Mouse (Mus musculus) urinary bladder, postnatal 25 days (tissue): ENCODE measurements around the gene Gm11111.
"Not testable (repeated sequence)": the region's sequence is repeated elsewhere in the genome, so short reads cannot be mapped to it uniquely, and the experiment has no call there.

Experiments used
- DNase-seq: peaks from one replicate; pipeline ENCODE4 v3.0.0; 2022; ENCODE audit warnings: low spot score

Gene Gm11111

DNA sequence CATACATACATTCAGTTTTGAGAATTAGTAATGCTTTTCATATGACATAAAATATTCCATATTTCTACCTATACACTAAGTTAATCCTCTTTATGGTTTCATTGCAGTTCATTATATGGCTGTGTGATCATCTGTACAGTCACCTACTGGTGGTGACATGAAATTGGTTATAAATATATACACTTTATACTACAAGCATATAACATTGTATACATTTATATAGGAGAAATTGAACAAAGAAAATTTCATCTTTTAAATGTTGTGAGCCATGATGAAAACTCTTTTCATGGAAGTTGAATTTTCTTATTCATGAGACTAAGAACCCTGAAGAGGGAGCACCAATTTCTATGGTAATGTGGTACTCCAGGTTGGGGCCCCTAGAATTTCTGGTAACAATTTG is at the start of gene Gm11111:
Gene Gm11111 (plus strand): TSS at position 301 of the 400 bp plus-strand sequence.
- no peak for DNase-seq

DNA sequence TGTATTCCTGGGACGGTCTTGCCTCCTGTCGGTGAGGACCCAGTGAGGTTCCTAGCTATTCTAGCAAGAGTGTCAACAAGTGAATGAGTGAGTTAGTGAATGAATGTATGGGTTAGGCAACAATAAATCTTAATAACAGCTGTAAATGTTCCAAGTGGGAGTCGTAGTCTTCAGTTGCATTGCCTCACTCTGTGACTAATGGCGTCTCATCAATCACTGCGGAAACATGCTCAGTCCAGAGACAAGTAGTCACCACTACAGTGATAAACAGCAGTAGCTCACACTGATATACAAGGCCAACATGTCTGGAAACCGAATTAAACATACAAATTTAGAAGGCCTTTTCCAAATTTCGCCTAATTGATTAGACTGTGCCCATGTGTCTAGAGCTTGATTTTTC is 36.3 kb upstream of the Gm11111 start:
- no peak for DNase-seq

DNA sequence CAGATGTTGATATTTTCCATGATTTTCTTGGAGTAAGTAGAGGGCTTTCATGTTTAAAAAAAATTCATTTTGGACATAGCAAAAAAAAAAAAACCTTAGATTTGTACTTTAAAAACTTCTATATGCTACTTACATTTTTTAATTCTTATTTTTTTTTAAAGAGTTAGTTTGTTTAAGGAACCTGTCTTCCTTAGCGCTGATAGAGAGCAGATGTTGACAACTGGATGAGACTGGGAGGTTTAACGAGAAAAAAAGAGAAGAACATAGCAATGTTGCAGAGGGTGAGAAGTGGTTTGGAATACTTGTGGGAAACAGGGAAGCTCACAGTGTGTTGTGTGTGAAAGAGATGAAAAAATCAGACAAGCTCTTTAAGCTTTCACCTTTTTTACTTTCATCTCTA is 32.4 kb upstream of the Gm11111 start:
- DNase-seq, result no peak

DNA sequence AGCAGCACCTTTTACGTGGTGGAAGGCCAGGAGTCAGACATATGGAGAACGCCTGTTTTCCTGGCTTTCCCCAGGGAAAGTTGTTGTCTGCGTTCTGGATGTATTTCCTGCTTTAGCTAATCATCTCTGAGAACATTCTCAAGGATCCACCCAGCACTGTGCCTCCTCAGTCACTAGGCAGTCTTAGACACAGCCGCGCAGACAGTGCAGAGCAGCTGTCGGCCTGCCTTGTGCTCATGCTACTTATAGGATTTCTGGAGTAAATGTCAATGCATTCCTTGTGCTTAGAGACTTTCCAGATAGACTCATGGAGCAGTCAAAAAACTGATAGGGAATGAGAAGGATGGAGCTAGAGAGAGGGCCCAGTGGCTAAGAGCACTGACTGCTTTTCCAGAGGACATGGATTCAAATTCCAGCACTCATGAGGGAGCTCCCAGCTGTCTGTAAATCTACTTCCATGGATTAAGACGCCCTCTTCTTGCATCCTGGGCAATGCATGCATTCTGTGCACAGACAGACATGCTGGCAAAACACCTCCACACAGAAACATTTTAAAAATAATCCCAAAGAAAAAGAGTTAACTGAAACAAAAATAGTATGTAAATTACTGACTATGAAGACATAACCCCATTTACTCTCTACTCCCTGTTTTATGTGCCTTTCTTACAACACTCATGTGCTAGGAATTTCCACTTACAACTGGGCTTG is 30.1 kb upstream of the Gm11111 start:
- DNase-seq, result no peak

DNA sequence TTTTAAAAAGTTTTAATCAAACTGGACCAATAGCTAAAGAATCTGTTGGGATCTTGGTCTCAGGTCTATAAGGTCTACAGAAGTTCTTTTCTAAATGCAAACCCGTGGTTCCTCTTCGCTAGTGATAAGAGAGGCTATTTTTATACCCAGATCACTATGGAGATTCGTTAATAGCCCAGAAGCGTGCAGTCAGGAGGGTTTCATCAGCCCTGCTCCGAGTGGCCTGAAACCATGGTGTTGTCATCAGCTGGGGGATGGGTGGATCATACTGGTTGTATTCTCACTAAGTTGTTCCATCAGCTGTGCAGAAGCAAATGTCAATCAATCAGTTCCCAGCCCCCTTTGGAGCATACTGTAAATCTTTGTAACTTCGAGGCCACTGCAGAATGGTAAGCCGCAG is 29.4 kb upstream of the Gm11111 start:
- no peak for DNase-seq

DNA sequence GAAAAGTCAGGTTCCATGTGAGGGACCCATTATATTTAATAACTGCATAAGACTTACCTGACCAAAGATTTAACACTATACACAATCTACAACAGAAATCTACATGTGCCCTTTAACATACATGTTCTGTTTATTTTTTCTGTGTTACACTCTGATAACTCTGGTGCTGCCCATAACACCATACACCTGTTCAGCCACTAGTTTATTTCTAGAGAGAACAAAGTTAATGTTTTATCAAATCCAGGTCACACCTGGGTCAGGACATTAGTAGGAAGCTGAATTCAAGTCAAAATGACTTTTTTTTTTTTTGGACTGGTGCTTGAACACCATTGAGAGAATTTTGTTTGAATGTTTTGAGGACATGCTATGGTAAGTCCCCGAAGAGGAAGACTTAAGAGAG is 28.7 kb upstream of the Gm11111 start:
- DNase-seq, result no peak

DNA sequence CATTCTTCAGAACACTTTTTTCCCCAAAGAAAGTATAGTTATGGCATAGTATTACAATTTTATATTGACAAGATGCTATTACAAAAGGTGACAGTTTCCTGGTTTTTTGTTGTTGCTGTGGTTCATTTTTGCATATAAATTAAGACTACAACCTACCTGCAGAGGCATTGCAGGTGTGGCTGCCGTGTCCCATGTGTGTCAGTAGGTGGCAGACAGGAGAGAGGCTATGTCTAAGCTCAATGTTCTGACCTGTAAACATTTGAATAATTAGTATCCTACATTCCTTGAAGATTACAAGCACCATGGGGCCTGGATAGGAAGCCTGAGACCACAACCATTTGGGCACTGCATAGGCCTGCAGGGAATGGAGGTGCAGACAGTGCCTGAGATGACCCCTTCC is 11.2 kb upstream of the Gm11111 start:
- no peak for DNase-seq

DNA sequence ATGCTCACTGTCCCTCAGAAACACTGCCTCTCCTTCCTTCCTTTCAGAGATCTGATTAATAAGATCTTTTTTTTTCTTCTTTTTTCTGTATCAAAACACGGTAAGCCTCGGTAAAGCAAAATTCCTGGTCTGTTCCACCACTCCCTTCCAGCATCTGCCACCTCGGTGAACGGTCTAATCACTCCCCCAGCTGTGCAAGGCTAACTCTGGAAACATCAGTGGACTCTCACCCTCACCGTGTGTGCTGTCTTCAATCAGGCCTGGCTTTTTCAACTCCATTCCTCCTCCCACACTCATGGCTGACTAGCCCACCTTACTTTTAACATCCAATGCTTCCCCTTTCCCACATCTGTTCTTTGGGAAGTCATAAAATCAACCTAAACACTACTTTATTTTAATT is 2.2 kb upstream of the Gm11111 start:
- DNase-seq, result no peak

DNA sequence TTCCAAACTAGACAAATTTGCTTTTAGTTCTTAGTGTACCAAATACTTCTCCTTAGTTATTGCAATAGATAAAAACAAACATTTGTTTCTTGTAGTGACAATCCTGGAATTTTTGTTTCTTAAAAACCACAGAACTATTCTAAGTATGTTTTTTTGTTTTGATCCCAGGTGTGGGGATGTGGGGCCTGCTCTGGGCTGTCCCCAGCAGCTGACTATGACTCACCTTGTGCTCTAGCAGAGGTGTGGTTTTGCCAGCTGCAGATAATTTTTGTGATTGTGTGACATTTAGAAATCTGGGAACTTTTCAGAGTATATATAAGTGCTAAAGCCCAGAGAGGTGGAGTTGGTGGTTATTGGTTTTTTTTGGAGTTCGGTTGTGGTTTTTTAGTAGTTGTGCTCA is 1.6 kb upstream of the Gm11111 start:
- no peak for DNase-seq

DNA sequence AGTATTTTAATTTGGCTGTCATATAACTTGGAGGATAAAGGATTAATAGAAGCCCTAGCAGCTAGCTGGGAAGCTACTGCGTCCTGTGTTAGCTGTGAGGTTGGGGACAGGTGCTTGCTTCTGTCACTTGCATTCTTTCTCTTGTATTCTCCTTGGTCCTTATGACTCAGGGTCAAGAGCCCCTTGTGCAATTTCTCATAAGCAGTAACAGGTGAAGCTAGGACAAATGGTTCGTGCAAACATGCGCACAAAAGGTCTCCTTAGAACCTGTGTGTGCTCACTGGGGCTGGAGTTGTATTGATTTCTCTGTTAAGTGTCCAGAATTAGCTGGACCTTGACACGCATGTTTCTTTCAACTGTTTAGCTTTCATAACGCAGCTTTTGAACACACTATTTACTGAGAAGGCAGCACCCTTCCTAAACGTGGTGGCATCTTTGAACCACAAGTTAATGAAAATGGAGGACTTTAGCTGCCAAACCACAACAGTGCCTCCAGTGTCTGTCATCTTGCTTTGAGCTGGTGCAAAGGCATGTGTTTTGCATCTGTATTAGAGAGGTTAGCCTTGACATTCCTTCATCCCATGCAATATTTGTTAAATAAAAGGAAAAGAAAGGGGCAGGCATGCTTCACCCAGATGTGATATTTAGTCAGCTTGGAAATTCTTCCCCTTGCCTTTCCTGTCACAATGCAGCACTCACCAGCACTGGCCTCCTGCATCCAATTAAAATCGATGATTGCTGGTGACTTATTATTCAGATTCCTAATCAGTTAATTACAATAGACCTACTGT is 511 bp downstream of the Gm11111 start:
- no peak for DNase-seq

DNA sequence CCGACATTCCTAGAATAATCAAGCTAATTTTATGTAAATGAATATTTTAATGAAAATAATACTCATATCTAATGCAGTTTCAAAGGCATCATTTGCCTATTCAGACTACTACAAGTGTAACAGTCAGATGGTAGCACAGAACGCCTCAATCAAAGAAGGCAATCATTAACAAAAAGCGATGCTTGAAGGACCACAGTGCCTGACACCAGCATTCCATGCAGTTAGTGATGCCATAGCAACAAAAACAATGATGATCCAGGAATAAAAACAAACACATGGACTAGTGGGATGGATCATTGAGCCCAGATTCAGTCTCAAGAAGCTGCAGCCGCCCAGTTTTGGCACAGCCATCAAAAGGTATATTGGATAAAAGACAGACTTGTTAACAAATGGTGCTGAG is 8.8 kb downstream of the Gm11111 start:
- no peak for DNase-seq

DNA sequence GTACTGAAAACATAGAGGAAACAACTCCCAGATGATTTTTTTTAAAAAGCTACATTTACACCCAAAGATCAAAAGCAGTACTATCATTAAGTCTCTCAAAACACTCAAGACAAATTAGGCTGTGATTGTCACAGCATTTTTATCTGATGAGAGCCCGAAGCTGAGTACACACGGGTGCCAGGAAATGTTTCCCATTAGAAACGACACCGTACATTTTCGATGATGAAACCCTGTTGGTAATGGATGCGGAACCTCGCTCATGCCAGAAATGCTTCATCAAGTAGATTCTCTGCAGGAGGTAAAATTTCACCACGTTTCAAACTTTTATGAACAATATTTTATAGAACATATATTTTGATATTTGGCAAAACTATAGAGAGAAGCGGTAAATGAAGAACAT is 10.3 kb downstream of the Gm11111 start:
- no peak for DNase-seq

DNA sequence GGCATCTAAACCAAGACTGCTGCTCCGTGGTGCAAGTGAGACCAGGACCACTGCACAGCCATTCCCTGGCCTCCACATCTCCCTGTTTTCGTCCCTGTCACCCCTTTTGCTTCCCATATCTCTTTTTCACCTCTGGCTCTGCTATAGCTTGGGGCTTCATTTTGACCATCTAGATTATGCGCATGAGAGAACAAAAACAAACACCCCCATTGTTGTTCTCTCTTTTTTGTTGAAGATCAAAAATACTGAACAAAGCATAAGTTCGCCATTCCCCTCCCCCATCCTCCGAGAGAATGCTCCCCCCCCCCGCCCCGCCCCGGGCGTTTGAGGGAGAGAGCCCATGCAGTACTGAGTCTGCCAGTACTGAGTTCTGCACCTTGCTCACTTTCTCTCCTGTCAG is 11.3 kb downstream of the Gm11111 start:
- no peak for DNase-seq

DNA sequence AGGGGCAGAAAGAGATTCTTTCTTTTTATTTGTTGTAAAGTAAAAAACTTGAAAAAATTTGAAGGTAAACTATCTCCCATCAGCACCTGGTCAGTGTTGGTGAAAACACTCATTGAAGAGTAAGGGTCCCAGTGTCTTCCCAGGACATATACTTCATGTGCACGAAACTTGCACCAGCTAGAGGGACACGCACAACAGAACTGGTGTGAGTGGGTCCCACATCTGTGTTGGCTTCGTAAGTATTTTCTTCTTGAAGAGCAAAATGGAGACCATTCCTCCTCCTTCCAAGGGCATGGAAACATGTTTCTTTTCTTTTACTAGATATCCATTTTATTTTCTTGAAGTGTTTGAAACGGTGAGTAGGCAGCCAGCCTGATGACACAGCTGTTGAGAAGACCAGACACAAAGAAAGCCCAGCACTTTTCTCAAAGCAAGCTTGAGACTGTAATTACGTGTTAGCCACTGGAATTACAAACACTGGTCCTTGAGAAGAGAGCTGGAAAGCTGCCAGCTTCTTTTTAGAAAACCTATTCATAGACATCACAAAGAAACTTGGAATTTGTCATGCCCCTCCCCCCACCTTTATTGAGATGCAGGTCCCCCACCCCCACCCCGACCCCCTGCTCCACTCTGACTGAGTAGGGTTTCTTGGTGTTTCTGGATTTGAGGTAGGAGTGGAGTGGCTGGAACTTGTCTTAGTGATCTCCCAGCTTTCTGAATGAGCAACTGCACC is 14.1 kb downstream of the Gm11111 start:
- no peak for DNase-seq

DNA sequence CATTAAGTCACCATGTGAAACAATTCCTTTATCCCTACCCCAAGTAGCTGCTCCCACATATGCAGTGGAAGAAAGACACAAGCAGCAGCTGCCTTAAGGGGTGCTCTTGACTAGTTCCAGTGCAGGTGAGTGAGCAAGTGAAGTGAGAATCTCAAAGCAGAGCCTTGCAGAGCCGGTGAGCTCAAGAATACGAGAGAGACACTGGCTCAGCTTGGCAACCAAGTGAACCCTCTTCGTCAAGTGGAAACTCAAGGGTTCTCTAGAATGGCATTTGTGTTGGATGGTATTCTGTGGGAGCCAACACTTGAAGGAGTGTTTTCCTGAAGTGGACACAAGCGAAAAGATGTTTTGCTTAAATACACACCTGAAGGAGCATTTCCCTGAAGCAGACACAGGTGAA is 16.0 kb downstream of the Gm11111 start:
- no peak for DNase-seq

DNA sequence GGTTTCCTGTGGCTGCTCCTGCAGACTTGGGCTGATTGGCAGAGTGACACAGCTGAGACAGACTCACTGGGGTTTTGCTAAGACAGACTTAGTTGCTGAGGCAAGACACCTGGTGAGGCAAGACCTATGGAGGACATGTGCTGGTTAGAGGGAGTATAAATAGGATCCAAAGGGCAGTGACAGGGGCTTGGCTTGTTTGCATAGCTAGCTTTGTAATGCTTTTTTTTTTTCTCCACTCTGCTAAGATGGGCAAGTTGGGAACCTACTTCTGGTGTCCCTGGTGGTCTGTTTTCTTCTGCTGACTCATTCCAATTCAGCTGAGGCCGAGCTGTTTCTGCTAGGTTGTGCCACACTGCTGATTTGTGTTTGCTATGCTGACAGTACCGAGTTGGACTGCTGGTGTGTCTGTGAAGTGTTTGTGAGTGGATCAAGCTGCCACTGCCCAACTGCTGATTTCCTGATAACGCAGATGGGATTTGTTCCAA is 16.6 kb downstream of the Gm11111 start:
- DNase-seq, result no peak

DNA sequence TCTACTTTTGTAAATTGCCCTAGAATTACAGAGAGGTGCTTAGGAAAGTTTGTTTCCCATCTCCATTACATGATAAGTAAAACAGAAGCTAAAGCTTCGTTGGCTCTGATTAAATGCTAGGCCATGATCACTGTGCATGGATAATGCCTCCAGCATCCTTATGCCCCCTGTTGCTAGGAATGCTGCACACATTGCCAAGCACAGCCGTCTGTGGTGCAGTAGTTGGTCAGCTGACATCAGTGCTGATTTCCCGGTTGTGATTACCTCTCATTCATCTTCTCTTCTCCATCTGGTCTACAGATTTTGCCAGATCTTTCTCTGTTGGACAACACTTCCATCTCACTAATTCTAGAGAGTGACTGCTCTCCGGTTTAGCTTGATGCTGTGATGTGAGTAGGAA is 19.9 kb downstream of the Gm11111 start:
- DNase-seq, result no peak

DNA sequence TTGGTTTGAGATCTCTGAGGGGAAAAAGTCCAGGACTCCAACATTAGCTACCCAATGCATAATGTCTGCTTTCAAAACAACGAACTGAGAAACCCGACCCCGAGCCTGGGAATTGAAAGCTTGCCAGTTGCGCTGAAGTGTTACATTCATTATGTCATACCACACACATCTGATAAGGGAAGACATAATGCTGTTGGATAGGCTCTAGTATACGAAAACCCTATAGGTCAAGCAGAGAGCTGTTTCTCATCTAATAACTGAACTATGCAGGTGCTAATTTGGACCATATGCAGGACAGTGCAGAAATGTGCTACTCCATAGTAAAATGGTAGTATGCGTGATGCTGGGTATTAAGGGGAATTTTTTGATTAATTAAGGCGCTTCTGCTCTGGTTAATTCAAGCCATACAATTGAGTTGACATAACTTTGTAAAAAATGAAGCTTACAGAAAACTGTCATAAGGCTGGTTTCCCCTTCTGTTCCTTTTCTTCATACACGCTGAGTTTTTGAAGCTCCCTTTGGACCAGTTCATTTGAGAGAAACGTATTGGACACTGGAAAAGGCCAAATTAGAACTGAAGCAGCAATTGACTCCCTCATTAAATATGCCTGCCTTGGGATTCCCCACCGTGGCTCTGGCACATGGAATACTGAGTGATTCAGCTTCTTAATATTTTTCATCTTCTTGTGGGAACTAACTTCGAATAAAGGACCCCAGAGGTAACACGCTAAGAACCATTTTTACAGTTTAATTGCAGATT is 22.4 kb downstream of the Gm11111 start:
- DNase-seq, result no peak

DNA sequence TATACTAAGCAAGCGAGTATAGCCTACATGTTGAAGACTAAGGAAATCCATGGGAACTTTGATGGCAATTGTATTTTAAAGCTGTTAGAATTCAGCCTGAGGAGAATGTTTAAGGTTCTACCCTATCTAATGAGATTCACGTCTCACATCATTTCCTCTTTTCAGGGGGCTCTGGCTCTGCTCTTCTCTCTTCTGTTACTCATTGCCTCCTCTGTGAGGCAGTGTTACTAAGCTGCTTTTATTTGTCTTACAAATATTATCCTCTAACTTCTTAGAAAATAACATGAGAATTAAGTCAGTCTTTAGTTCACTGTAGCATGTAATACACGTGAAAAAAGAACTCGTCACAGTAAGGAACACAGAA is 23.0 kb downstream of the Gm11111 start:
- DNase-seq, result no peak

DNA sequence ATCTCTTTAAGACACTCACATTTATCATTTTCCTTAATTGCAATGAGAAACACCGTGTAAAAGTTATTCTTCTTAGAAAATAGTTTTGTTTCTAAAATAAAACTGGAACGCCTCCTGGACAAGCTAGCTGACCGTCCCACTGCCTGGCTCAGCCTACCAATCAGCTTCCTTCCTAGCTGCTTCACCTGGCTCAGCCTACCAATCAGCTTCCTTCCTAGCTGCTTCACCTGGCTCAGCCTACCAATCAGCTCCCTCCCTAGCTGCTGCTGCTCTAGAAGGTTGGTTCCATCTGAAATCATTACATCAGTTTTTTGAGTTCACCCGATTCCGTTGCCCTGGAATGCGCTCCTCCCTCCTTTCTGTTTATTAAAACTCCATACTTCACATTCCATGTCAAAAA is 24.0 kb downstream of the Gm11111 start:
- not testable (repeated sequence) for DNase-seq

DNA sequence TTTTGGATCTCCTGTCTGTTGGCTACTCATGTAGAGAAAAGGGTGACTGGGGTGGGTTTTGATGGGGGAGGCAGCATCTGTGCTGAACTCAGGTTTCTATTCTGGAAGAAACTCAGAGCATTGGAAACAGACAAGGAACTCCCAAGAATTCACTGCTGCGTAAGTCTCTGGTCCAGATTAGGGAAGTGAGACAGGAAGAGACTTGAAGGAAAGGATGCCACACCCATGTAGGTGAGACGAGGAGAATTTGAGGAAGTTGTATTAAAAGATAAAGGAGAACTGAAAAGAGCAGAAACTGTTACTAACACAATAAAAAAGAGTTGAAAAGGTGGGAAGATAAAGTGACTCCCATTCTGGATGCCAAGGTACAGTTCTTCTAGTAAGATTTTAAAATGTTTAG is 25.9 kb downstream of the Gm11111 start:
- no peak for DNase-seq

DNA sequence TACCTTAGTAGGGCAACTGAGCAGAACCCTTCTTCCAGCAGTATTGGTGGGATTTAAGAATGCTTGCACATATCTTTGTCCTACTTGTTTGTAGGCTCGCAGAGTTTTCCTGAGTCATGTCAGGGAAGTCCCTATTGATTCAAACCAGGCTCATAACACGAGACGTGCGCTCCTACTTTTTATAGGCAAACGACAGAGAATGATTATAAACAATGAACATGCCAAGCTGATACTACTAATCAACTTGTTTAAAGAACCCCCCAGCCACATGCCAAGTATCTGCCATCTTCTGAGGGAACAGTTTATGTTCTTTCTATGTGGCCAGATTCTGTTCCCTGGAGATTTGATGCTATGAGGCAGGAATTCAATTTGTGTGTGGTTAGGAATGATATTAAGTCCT is 28.3 kb downstream of the Gm11111 start:
- DNase-seq, result no peak
